Mouse (Mus musculus) hematopoietic stem cell, adult 5-6 weeks (primary cell): Measurements from ENCODE around the gene Dnm1. TPM values are rescaled to one million over a fixed set of nuclear protein-coding genes. Genes with fewer than 3 reads are reported as not detected.
A peak's percentile ranks its signal among the peaks of the same experiment; 100 is the strongest.

ENCODE experiments used
- ATAC-seq, 2 experiments: fragments of 125-278 bp in 1 of 2; replicated peaks in 1 of 2; 2 replicates each; pipeline ENCODE4 v1.8.0; 2016 to 2017; ENCODE audit warnings: inconsistent platforms in 2 of 2, mild to moderate bottlenecking in 2 of 2, moderate number of reproducible peaks in 2 of 2, low read depth in 1 of 2, moderate TSS enrichment in 1 of 2; ENCODE audit not compliant: low FRiP score in 2 of 2, poor library complexity in 2 of 2, severe bottlenecking in 2 of 2, insufficient read depth in 1 of 2, low TSS enrichment in 1 of 2
- total RNA-seq: library from RNA; stranded (forward); fragments of 172-1452, 232-1000 nt; gene quantifications from 2 replicates; pipeline ENCODE4 v1.2.3, GENCODE M21; 2017

Dnm1 gene
- not detected in 2 replicates for total RNA-seq

- ATAC-seq, result peak; percentile 68 to 84
These were observed at the start of gene Dnm1 for GRCm38 (mm10) chr2:32353007-32353542. Dnm1 (minus strand) TSS chr2:32353338.

GRCm38 (mm10) chr2:32396695-32397094 is 43.6 kb upstream of the Dnm1 start:
- no peak for ATAC-seq

GRCm38 (mm10) chr2:32395946-32396621 is 42.9 kb upstream of the Dnm1 start:
- peak; percentile 79 for ATAC-seq

GRCm38 (mm10) chr2:32395484-32395945 is 42.4 kb upstream of the Dnm1 start, which contains the start of gene Ptges2:
Ptges2 (plus strand) TSS chr2:32395896.
- ATAC-seq, result peak; percentile 85 to 94

GRCm38 (mm10) chr2:32394973-32395372 is 41.8 kb upstream of the Dnm1 start:
- ATAC-seq, result peak; percentile 19 to 37; a peak in 1 of 4 replicates

GRCm38 (mm10) chr2:32392063-32392462 is 38.9 kb upstream of the Dnm1 start:
- ATAC-seq, result no peak

- ATAC-seq, result no peak
These were observed 37.7 kb upstream of the Dnm1 start for GRCm38 (mm10) chr2:32390871-32391270.

GRCm38 (mm10) chr2:32389157-32389556 is 36.0 kb upstream of the Dnm1 start:
- ATAC-seq, result no peak

GRCm38 (mm10) chr2:32387706-32388490 is 34.8 kb upstream of the Dnm1 start, which contains the start of gene Lcn2:
Lcn2 (minus strand) TSS chr2:32388252.
- ATAC-seq, result peak in 1 of 2 experiments; percentile 29; a peak in 2 of 4 replicates

GRCm38 (mm10) chr2:32382689-32383088 is 29.6 kb upstream of the Dnm1 start:
- no peak for ATAC-seq

GRCm38 (mm10) chr2:32381775-32382223 is 28.7 kb upstream of the Dnm1 start, which contains the start of gene 1110008P14Rik:
1110008P14Rik (minus strand) TSS chr2:32381938.
- ATAC-seq, result peak; percentile 88 to 92

GRCm38 (mm10) chr2:32381141-32381774 is 28.1 kb upstream of the Dnm1 start:
- ATAC-seq, result peak in 1 of 2 experiments; percentile 15; a peak in 1 of 4 replicates

- ATAC-seq, result no peak
These were observed 26.9 kb upstream of the Dnm1 start for GRCm38 (mm10) chr2:32380001-32380500.

- no peak for ATAC-seq
These were observed 23.8 kb upstream of the Dnm1 start for GRCm38 (mm10) chr2:32376963-32377362.

GRCm38 (mm10) chr2:32375317-32375940 is 22.3 kb upstream of the Dnm1 start:
- no peak for ATAC-seq

GRCm38 (mm10) chr2:32374191-32374590 is 21.1 kb upstream of the Dnm1 start:
- no peak for ATAC-seq

GRCm38 (mm10) chr2:32367315-32367714 is 14.2 kb upstream of the Dnm1 start:
- no peak for ATAC-seq
